Mouse (Mus musculus) T-cell, adult 2 months (primary cell): ENCODE measurements around the gene Fam178b.
"Not testable (repeated sequence)": the region's sequence is repeated elsewhere in the genome, so short reads cannot be mapped to it uniquely, and the experiment has no call there.

Source experiments
- DNase-seq: peaks from one replicate; pipeline ENCODE4 v3.0.0; 2022; ENCODE audit warnings: low spot score

Gene Fam178b

GRCm38 (mm10) chr1:36630053-36630739, 52.8 kb downstream of the Fam178b start:
- DNase-seq: no peak

- no peak for DNase-seq
Observed at GRCm38 (mm10) chr1:36628585-36628984, 54.4 kb downstream of the Fam178b start.

DNA sequence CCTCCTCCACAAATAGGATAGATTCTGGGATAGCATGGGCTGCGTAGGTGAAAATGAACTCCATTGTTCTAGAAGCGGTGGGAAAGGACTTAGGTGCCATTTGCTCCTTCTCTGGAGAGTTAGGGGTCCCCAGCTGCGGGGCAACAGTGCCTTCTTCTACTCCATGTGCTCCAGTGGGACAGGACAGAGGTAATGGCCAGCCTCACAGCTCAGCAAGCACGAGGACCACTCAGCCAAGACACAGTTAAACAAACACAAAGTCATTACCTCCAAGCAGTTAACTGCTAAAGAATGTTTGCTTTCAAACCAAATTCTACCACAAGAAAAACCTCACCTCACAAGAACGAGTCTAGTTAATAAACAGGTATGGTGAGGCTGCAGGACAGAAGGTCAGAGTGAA, 57.5 kb downstream of the Fam178b start:
- no peak for DNase-seq

DNA sequence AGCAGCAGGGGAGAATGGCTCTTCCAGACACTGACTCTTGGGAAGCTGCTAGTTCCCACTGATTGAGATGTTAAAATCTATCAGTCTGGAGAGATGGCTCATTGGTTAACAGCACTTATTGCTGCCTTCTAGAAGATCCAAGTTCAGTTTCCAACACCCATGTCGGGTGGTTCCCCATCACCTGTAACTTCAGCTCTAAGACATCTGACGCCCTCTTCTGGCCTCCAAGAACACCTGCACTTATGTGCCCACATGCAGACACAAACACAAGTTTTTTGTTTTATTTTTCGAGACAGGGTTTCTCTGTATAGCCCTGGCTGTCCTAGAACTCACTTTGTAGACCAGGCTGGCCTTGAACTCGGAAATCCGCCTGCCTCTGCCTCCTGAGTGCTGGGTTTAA, 67.0 kb downstream of the Fam178b start:
- not testable (repeated sequence) for DNase-seq

DNA sequence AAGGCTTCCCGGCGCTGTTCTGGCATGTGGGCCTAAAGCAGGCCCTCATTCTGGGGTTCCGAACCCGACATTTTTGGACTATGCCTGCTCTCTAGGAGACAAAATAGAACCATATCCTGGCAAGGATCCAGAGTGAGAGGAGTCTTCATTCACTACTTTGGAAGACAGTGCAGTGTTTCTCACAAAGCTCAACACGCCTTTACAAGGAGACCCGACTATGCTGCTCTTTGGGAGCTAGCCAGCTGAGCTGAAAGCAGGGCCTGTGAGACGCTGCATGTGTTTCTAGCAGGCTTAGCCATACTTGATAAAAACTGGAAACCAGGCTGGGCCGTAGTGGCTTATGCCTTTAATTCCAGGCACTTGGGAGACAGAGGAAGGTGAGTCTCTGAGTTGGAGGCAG, 67.8 kb downstream of the Fam178b start:
- no peak for DNase-seq

DNA sequence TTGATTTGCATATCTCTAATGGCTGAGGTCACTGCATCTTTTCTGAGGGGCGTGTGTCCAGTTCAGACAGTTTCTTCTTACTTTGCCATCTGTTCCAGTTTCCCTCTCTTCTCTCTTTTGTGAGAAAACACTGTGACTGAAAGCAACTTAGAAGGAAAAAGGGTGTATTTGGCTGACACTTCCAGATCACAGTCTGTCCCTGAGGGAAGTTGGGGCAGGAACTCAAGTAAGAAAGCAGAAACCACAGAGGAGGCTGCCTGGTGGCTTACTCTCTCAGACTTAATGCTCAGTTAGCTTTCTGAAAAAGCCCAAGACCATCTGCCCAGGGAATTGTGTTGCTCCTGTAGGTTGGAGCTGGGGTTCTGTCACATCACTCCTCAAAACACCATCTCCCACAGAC, 68.4 kb downstream of the Fam178b start:
- no peak for DNase-seq

GRCm38 (mm10) chr1:36613374-36613895, 69.5 kb downstream of the Fam178b start:
- no peak for DNase-seq

DNA sequence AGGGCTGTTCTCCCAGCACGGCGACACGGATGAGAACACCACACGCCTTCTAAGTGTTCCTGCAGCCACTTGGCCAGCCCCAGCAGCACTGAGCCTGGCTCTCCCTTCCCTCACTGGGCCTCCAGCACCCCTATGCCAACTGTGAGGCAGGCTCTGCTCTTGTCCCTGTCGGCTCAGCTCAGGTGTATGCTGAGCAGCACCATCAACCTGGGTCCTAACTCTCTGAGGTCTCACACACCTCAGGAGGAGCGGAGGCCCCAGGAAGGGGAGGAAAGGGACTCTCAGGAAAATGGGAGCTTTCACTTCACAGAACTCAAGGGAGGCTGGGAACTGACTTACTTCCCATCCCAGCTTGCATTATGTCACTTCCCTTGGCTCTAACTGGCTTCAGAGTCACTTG, 70.6 kb downstream of the Fam178b start:
- DNase-seq: no peak

DNA sequence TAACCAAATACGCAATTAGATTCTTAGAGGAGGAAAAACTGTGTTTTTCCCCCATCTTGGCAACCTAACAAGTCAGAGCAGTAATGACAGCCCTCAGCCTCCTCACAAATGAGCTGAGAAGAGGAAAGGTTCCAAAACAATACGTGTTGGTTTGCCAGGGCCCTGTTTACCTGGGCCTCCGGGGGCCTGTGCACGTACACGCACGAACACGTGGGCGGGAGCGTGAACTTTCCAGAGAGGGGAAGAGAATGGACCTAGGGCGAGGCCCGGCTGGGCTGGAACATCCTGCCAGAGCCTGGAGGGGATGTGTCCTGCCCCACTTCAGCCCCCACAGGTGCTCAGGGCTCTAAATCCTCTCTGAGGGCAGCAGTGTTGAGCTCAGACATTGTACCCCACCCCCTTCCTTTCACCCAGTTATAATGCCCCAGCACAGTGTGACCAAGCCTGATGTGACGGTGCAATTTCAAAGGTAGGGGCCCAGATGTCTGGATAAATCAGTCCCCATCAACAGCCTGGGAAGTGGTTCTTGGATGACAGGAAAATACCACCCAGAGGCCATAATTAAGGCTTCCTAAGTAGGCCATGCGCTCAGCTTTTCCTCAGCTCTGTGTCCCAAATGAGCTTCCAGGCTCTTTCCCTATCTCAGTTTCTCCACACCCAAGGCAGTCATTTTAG, 71.4 kb downstream of the Fam178b start:
- DNase-seq: no peak

- no peak for DNase-seq
Observed at GRCm38 (mm10) chr1:36608211-36608610, 74.8 kb downstream of the Fam178b start.

GRCm38 (mm10) chr1:36606951-36607350, 76.0 kb downstream of the Fam178b start:
- no peak for DNase-seq

GRCm38 (mm10) chr1:36604254-36605156, 78.5 kb downstream of the Fam178b start:
- no peak for DNase-seq

- DNase-seq: no peak
Observed at GRCm38 (mm10) chr1:36603361-36603760, 79.6 kb downstream of the Fam178b start.

DNA sequence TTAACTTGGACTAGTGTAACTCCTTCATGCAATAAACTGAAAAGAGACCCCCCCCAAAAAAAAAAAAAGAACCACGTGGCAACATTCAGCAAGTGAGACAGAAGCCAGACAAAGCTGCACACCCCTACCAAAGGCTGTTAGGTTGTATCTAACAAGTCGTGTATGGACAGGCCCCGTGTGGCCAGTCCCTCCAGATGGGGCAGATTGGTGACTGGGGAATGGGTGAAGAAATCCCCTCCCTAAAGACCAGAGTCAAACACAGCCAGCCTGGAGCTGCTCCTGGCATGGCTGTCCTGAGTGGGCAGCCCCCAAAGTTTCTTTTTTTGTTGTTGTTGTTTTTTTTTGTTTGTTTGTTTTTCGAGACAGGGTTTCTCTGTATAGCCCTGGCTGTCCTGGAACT, 80.7 kb downstream of the Fam178b start:
- DNase-seq: no peak

- no peak for DNase-seq
Observed at GRCm38 (mm10) chr1:36598411-36598810, 84.6 kb downstream of the Fam178b start.

GRCm38 (mm10) chr1:36596114-36596513, 86.9 kb downstream of the Fam178b start:
- no peak for DNase-seq

GRCm38 (mm10) chr1:36595167-36595931, 87.6 kb downstream of the Fam178b start:
- no peak for DNase-seq

DNA sequence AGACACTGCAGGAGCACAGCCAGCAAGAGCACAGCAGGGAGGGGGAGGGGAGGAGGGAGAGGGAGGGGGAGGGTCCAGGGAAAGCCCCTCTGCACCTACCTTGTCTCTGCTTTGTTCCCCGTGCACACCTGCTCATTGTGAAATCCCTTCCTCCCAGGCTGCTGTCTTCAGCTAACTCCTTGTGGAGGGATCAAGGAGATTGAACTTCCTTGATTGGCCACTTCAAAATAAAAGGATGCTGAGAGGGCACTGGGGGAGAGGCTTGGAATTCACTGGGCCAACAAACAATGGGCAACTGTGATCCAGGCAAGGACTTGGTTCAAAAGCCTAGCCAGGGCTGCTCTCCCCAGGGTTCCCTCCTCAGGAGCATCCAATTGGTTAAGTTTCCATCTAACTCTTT, 89.9 kb downstream of the Fam178b start:
- DNase-seq: no peak

GRCm38 (mm10) chr1:36591408-36591807, 91.6 kb downstream of the Fam178b start:
- DNase-seq: no peak

GRCm38 (mm10) chr1:36590664-36591063, 92.3 kb downstream of the Fam178b start:
- DNase-seq: no peak

DNA sequence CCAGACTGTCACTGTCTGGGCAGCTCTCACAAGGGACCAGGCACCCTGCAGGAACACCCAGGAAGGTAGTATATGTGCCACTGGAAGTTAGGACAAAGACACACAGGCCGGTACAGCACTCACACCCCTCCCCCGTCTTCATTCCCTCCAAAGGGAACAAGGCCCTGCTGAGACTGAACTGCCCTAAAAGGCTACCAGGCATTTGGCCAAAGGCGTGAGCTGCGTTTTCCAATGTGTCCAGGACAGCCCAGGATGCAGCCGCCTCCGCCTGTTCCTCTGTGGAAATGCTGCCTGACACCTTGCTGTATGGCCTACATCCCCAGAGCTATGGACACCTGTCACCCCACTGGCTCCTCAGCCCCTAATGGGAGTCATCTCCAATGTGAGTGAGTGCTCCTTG, 93.5 kb downstream of the Fam178b start:
- DNase-seq: no peak
